ENCODE assay signal across 39 mouse cellular contexts in genomic region chr16:38383683-38384082, GRCm38 (mm10). TPM values are rescaled to one million over a fixed set of nuclear protein-coding genes. Genes with fewer than 3 reads are reported as not detected.
DNase-seq lines count a peak whose midpoint lies in the region; ATAC-seq and TF ChIP-seq lines count a peak whose summit lies in the region.
"Had no signal": no experiment of that assay in that cellular context is flagged by ENCODE, and none has a peak within 500 bp of the region (broad histone marks: within the 10 kb centered on the region; RNA-seq: fewer than 3 reads in every experiment).

No protein-coding gene starts in this region.

- 16% methylated on average over 2 of the region's 2 CpGs for WGBS in liver, embryonic 15.5 days (ENCODE audit: insufficient replicate concordance)
- WGBS in forebrain, embryonic 11.5 days, result 74% methylated on average over 2 of the region's 2 CpGs

- ATAC-seq in G1E (ENCODE audit: extremely low read depth, insufficient number of reproducible peaks, low FRiP score, poor library complexity, severe bottlenecking), result peak; percentile 85
- ATAC-seq in liver, embryonic 15.5 days (ENCODE audit: insufficient read depth), result peak; percentile 77
- peak; percentile 92 for ATAC-seq in megakaryocyte-erythroid progenitor cell, adult 5-6 weeks (replicated peaks; ENCODE audit: low FRiP score, low TSS enrichment, poor library complexity, severe bottlenecking)
- no peak for ATAC-seq in granulocyte monocyte progenitor cell, adult 5-6 weeks (replicated peaks; ENCODE audit: poor library complexity, severe bottlenecking)
- ATAC-seq in forebrain, embryonic 11.5 days (replicated peaks; ENCODE audit: low FRiP score), result no peak
- ATAC-seq: CD4-positive, CD25-positive, alpha-beta regulatory T cell, adult 4 months; forebrain, postnatal 0 days; inflammation-experienced regulatory T-cells, adult 6 months; Patski had no signal

- no peak for TF ChIP-seq CTCF in G1E (IDR thresholded peaks at IDR 0.05; ENCODE audit: low read depth, low read length)

- peaks cover 71% of the 10 kb centered on the region for H3K4me1 ChIP-seq in G1E (ENCODE audit: insufficient read depth, low read depth, low read length)
- peaks cover 65% of the 10 kb centered on the region for H3K4me1 ChIP-seq in liver, embryonic 15.5 days (replicated peaks)
- H3K4me1 ChIP-seq in forebrain, embryonic 11.5 days (replicated peaks; ENCODE audit: control insufficient read depth, insufficient read depth, low read length), result no peaks in the 10 kb centered on the region
- H3K4me1 ChIP-seq: embryonic facial prominence, embryonic 12.5 days; hindbrain, embryonic 15.5 days; neural tube, embryonic 12.5 days had no signal

- no peaks in the 10 kb centered on the region for H3K27me3 ChIP-seq in G1E (ENCODE audit: insufficient read depth, low read length)
- H3K27me3 ChIP-seq in liver, embryonic 15.5 days, result no peaks in the 10 kb centered on the region
- no peaks in the 10 kb centered on the region for H3K27me3 ChIP-seq in forebrain, embryonic 11.5 days (ENCODE audit: control insufficient read depth, insufficient read depth, low read length)
- H3K27me3 ChIP-seq: embryonic facial prominence, embryonic 12.5 days; hindbrain, embryonic 15.5 days; limb, embryonic 13.5 days; neural tube, embryonic 12.5 days; Patski had no signal

- peak overlapping the region; percentile 16; the same call in 1 of the 2 replicates for H3K4me2 ChIP-seq in liver, embryonic 15.5 days
- no peak overlapping the region for H3K4me2 ChIP-seq in forebrain, embryonic 11.5 days (ENCODE audit: low read depth, low read length, severe bottlenecking)
- H3K4me2 ChIP-seq: embryonic facial prominence, embryonic 12.5 days; heart, embryonic 11.5 days; hindbrain, embryonic 15.5 days; limb, embryonic 13.5 days; midbrain, embryonic 11.5 days; neural tube, embryonic 12.5 days had no signal

- peaks cover 2% of the 10 kb centered on the region for H3K36me3 ChIP-seq in G1E (replicated peaks)
- peaks cover 3% of the 10 kb centered on the region for H3K36me3 ChIP-seq in liver, embryonic 15.5 days (replicated peaks)
- no peaks in the 10 kb centered on the region for H3K36me3 ChIP-seq in forebrain, embryonic 11.5 days (ENCODE audit: control insufficient read depth, insufficient read depth, low read length)
- H3K36me3 ChIP-seq: embryonic facial prominence, embryonic 12.5 days; forebrain, embryonic 10.5 days; hindbrain, embryonic 15.5 days; limb, embryonic 13.5 days; neural tube, embryonic 12.5 days had no signal

- H3K9me3 ChIP-seq in G1E (replicated peaks), result no peaks in the 10 kb centered on the region
- H3K9me3 ChIP-seq in liver, embryonic 15.5 days (replicated peaks), result no peaks in the 10 kb centered on the region
- H3K9me3 ChIP-seq in forebrain, embryonic 11.5 days (ENCODE audit: control insufficient read depth, low read length), result no peaks in the 10 kb centered on the region
- H3K9me3 ChIP-seq: embryonic facial prominence, embryonic 12.5 days; forebrain, embryonic 10.5 days; hindbrain, embryonic 15.5 days; limb, embryonic 13.5 days; neural tube, embryonic 12.5 days had no signal

- H3K4me3 ChIP-seq in G1E (ENCODE audit: low read depth, low read length), result no peak overlapping the region; the same call in 1 of the 2 replicates
- no peak overlapping the region for H3K4me3 ChIP-seq in liver, embryonic 15.5 days (replicated peaks)
- H3K4me3 ChIP-seq in forebrain, embryonic 11.5 days (ENCODE audit: low read depth, low read length), result no peak overlapping the region
- H3K4me3 ChIP-seq: embryonic facial prominence, embryonic 12.5 days; forebrain, embryonic 10.5 days; hindbrain, embryonic 15.5 days; layer of hippocampus, adult 2 months; limb, embryonic 13.5 days; myocyte; neural tube, embryonic 12.5 days had no signal

- intact Hi-C loops in heart, postnatal 10 days (cut with DNase I), result no loop called here

- H3K27ac ChIP-seq in liver, embryonic 15.5 days (replicated peaks), result peak overlapping the region; percentile 60
- no peak overlapping the region for H3K27ac ChIP-seq in forebrain, embryonic 11.5 days (ENCODE audit: low read depth, low read length)
- H3K27ac ChIP-seq: embryonic facial prominence, embryonic 12.5 days; forebrain, embryonic 10.5 days; hindbrain, embryonic 15.5 days; layer of hippocampus, adult 2 months; limb, embryonic 13.5 days; macrophage; neural tube, embryonic 12.5 days had no signal

- no peak overlapping the region for H3K9ac ChIP-seq in liver, embryonic 15.5 days
- no peak overlapping the region for H3K9ac ChIP-seq in forebrain, embryonic 11.5 days (ENCODE audit: low read length)
- H3K9ac ChIP-seq: embryonic facial prominence, embryonic 12.5 days; forebrain, postnatal 0 days; hindbrain, embryonic 15.5 days; limb, embryonic 13.5 days; neural tube, embryonic 12.5 days had no signal

- DNase-seq in G1E (ENCODE audit: low spot score), result peak; percentile 59
- DNase-seq in liver, result peak; percentile 56
- DNase-seq in heart, postnatal 10 days, result no peak
- DNase-seq in forebrain, embryonic 11.5 days (ENCODE audit: low spot score), result no peak
- DNase-seq: adrenal gland, postnatal 10 days; cerebellum, adult 9-10 months; cerebellum, postnatal 36 days; embryo, embryonic 11 days; forebrain, postnatal 0 days; gastrocnemius, postnatal 10 days; heart, adult 11 months; heart, postnatal 4 days; kidney, adult 18-20 months; kidney, postnatal 36 days; lung, adult 2 months; lung, postnatal 10 days; right cerebral cortex, postnatal 4 days; thymus, postnatal 4 days had no signal

RNA-seq across cellular contexts. Expression of gene Popdc2, which starts 21.7 kb away (rescaled TPM):
- total RNA-seq in G1E (2014; fragmentation: Nextera tagmentation) (22.7 and 25.7 TPM in 2 replicates), G1E (2017) (2.8 and 4.3 TPM in 2 replicates)
- 5.0 and 5.4 TPM in 2 replicates for polyA plus RNA-seq in G1E (2012)
- 22.8 and 23.6 TPM in 2 replicates for polyA plus RNA-seq in liver, embryonic 15.5 days (2015; fragmentation: Nextera tagmentation; extraction: Ambion mirVana)
- total RNA-seq in megakaryocyte-erythroid progenitor cell, adult 5-6 weeks (2014; fragmentation: Nextera tagmentation), result 10.0 and 10.1 TPM in 2 replicates
- total RNA-seq in megakaryocyte-erythroid progenitor cell, adult 5-6 weeks (2017), result 3.1 TPM in 1 of 2 replicates, not detected in the other
- not detected in 2 replicates for total RNA-seq in granulocyte monocyte progenitor cell, adult 5-6 weeks (2014; fragmentation: Nextera tagmentation)
- not detected in 2 replicates for total RNA-seq in granulocyte monocyte progenitor cell, adult 5-6 weeks (2017)
- 100 to 1,000 TPM; 675 to 721 TPM for total RNA-seq in heart, postnatal 10 days (2021)
- polyA plus RNA-seq in forebrain, embryonic 11.5 days (2014; fragmentation: Nextera tagmentation; extraction: Ambion mirVana), result 0.56 and 1.4 TPM in 2 replicates
- polyA plus RNA-seq: macrophage had no signal

RNA-seq across cellular contexts. Expression of gene Gm21987, which starts 36.8 kb away (rescaled TPM):
- total RNA-seq in G1E (2014; fragmentation: Nextera tagmentation) (4.7 TPM in 1 of 2 replicates, not detected in the other), G1E (2017) (not detected in 2 replicates)
- 1,146 and 1,190 TPM in 2 replicates for polyA plus RNA-seq in G1E (2012)
- not detected in 2 replicates for polyA plus RNA-seq in liver, embryonic 15.5 days (2015; fragmentation: Nextera tagmentation; extraction: Ambion mirVana)
- total RNA-seq in megakaryocyte-erythroid progenitor cell, adult 5-6 weeks (2014; fragmentation: Nextera tagmentation), result not detected in 2 replicates
- total RNA-seq in megakaryocyte-erythroid progenitor cell, adult 5-6 weeks (2017), result not detected in 2 replicates
- not detected in 2 replicates for total RNA-seq in granulocyte monocyte progenitor cell, adult 5-6 weeks (2014; fragmentation: Nextera tagmentation)
- not detected in 2 replicates for total RNA-seq in granulocyte monocyte progenitor cell, adult 5-6 weeks (2017)
- not detected for total RNA-seq in heart, postnatal 10 days (2021)
- not detected in 2 replicates for polyA plus RNA-seq in forebrain, embryonic 11.5 days (2014; fragmentation: Nextera tagmentation; extraction: Ambion mirVana)
- total RNA-seq: adrenal gland, postnatal 10 days; forebrain, postnatal 0 days; gastrocnemius, postnatal 10 days; layer of hippocampus, adult 2 months; left cerebral cortex, adult 8-10 months; left cerebral cortex, postnatal 36 days; midbrain, postnatal 0 days had no signal
- polyA plus RNA-seq: CD4-positive, CD25-positive, alpha-beta regulatory T cell, adult 4 months; embryonic facial prominence, embryonic 12.5 days; forebrain, embryonic 10.5 days; forebrain, postnatal 0 days; hindbrain, embryonic 15.5 days; inflammation-experienced regulatory T-cells, adult 6 months; kidney, embryonic 16.5 days; limb, embryonic 13.5 days; lung, adult 2 months; macrophage; midbrain, embryonic 11.5 days; midbrain, postnatal 0 days; neural tube, embryonic 12.5 days; Patski; thymus, postnatal 0 days had no signal

RNA-seq across cellular contexts. Expression of gene Cox17, which starts 36.9 kb away (rescaled TPM):
- 210 and 232 TPM in 2 replicates for total RNA-seq in G1E (2014; fragmentation: Nextera tagmentation)
- 836 and 871 TPM in 2 replicates for total RNA-seq in G1E (2017)
- 163 and 234 TPM in 2 replicates for polyA plus RNA-seq in G1E (2012)
- polyA plus RNA-seq in liver, embryonic 15.5 days (2015; fragmentation: Nextera tagmentation; extraction: Ambion mirVana), result 202 and 255 TPM in 2 replicates
- total RNA-seq in megakaryocyte-erythroid progenitor cell, adult 5-6 weeks (2014; fragmentation: Nextera tagmentation), result 228 and 369 TPM in 2 replicates
- 465 and 506 TPM in 2 replicates for total RNA-seq in megakaryocyte-erythroid progenitor cell, adult 5-6 weeks (2017)
- total RNA-seq in granulocyte monocyte progenitor cell, adult 5-6 weeks (2014; fragmentation: Nextera tagmentation), result 124 and 168 TPM in 2 replicates
- 185 and 260 TPM in 2 replicates for total RNA-seq in granulocyte monocyte progenitor cell, adult 5-6 weeks (2017)
- total RNA-seq in heart, postnatal 10 days (2021), result 100 to 1,000 TPM; 250 to 263 TPM
- polyA plus RNA-seq in forebrain, embryonic 11.5 days (2014; fragmentation: Nextera tagmentation; extraction: Ambion mirVana), result 118 and 119 TPM in 2 replicates

RNA-seq across cellular contexts. Expression of gene Maats1, which starts 41.7 kb away (rescaled TPM):
- not detected in 2 replicates for total RNA-seq in G1E (2014; fragmentation: Nextera tagmentation)
- 0.11 TPM in 1 of 2 replicates, not detected in the other for total RNA-seq in G1E (2017)
- polyA plus RNA-seq in G1E (2012), result not detected in 2 replicates
- polyA plus RNA-seq in liver, embryonic 15.5 days (2015; fragmentation: Nextera tagmentation; extraction: Ambion mirVana), result 0.03 and 0.05 TPM in 2 replicates
- total RNA-seq in megakaryocyte-erythroid progenitor cell, adult 5-6 weeks (2014; fragmentation: Nextera tagmentation), result not detected in 2 replicates
- 0.04 and 0.66 TPM in 2 replicates for total RNA-seq in megakaryocyte-erythroid progenitor cell, adult 5-6 weeks (2017)
- not detected in 2 replicates for total RNA-seq in granulocyte monocyte progenitor cell, adult 5-6 weeks (2014; fragmentation: Nextera tagmentation)
- total RNA-seq in granulocyte monocyte progenitor cell, adult 5-6 weeks (2017), result not detected in 2 replicates
- not detected for total RNA-seq in heart, postnatal 10 days (2021)
- 0.39 and 0.41 TPM in 2 replicates for polyA plus RNA-seq in forebrain, embryonic 11.5 days (2014; fragmentation: Nextera tagmentation; extraction: Ambion mirVana)
- polyA plus RNA-seq: macrophage had no signal

RNA-seq across cellular contexts. Expression of gene Pla1a, which starts 49.3 kb away (rescaled TPM):
- total RNA-seq in G1E (2014; fragmentation: Nextera tagmentation), result 1.7 TPM in 1 of 2 replicates, not detected in the other
- 0.16 TPM in 1 of 2 replicates, not detected in the other for total RNA-seq in G1E (2017)
- not detected in 2 replicates for polyA plus RNA-seq in G1E (2012)
- polyA plus RNA-seq in liver, embryonic 15.5 days (2015; fragmentation: Nextera tagmentation; extraction: Ambion mirVana), result 27.2 and 30.5 TPM in 2 replicates
- total RNA-seq in megakaryocyte-erythroid progenitor cell, adult 5-6 weeks (2014; fragmentation: Nextera tagmentation), result not detected in 2 replicates
- total RNA-seq in megakaryocyte-erythroid progenitor cell, adult 5-6 weeks (2017), result not detected in 2 replicates
- not detected in 2 replicates for total RNA-seq in granulocyte monocyte progenitor cell, adult 5-6 weeks (2014; fragmentation: Nextera tagmentation)
- not detected in 2 replicates for total RNA-seq in granulocyte monocyte progenitor cell, adult 5-6 weeks (2017)
- 10 to 100 TPM in 1 of 2 experiments, 1 to 10 TPM in 1; 9.8 to 12.1 TPM for total RNA-seq in heart, postnatal 10 days (2021)
- 0.15 and 0.25 TPM in 2 replicates for polyA plus RNA-seq in forebrain, embryonic 11.5 days (2014; fragmentation: Nextera tagmentation; extraction: Ambion mirVana)
- polyA plus RNA-seq: forebrain, embryonic 10.5 days; macrophage had no signal

Comparison
In these comparisons a context has a peak if more than half of its experiments do, and no peak if none do; other contexts are left out.
1. ATAC-seq: peak in G1E (single experiment), liver, embryonic 15.5 days (single experiment) and megakaryocyte-erythroid progenitor cell, adult 5-6 weeks (single experiment); none in granulocyte monocyte progenitor cell, adult 5-6 weeks (single experiment) and forebrain, embryonic 11.5 days (single experiment).
2. DNase-seq: peak in G1E (single experiment) and liver (single experiment); none in heart, postnatal 10 days (0 of 2) and forebrain, embryonic 11.5 days (single experiment).
3. RNA of gene Popdc2, which starts 21.7 kb away (total RNA-seq): 675 to 721 TPM in heart, postnatal 10 days; 2.8 to 25.7 TPM in G1E, 3.1 to 10.1 TPM in megakaryocyte-erythroid progenitor cell, adult 5-6 weeks and not detected in granulocyte monocyte progenitor cell, adult 5-6 weeks; every median in the first group is over 10 times any median in the second.